In genomic region chr10:40813627-40814026, GRCm38 (mm10) we compare ENCODE assay signal across 11 mouse cellular contexts.
DNase-seq lines count a peak whose midpoint lies in the region; ATAC-seq and TF ChIP-seq lines count a peak whose summit lies in the region.
"Had no signal": no experiment of that assay in that cellular context is flagged by ENCODE, and none has a peak within 500 bp of the region (broad histone marks: within the 10 kb centered on the region; RNA-seq: fewer than 3 reads in every experiment).

No protein-coding gene starts in this region.

- no peak overlapping the region for H3K9ac ChIP-seq in heart, embryonic 12.5 days
- H3K9ac ChIP-seq in midbrain, postnatal 0 days (replicated peaks; ENCODE audit: low read length, poor library complexity, severe bottlenecking) = no peak overlapping the region
- H3K9ac ChIP-seq: midbrain, embryonic 12.5 days had no signal

- H3K9me3 ChIP-seq in heart, embryonic 12.5 days (replicated peaks) = 0 out of 2 replicates have a peak, but pooled peaks cover 2% of the 10 kb centered on the region
- H3K9me3 ChIP-seq in midbrain, postnatal 0 days (ENCODE audit: low read length) = no peaks in the 10 kb centered on the region
- no peaks in the 10 kb centered on the region for H3K9me3 ChIP-seq in midbrain, embryonic 10.5 days (replicated peaks)
- H3K9me3 ChIP-seq: midbrain, embryonic 12.5 days had no signal

- no peak overlapping the region for H3K4me2 ChIP-seq in heart, embryonic 12.5 days
- H3K4me2 ChIP-seq in midbrain, postnatal 0 days (ENCODE audit: low read depth, low read length, poor library complexity, severe bottlenecking) = no peak overlapping the region
- H3K4me2 ChIP-seq: midbrain, embryonic 12.5 days had no signal

- WGBS in heart, embryonic 12.5 days = 64% methylated on average over 4 of the region's 4 CpGs
- WGBS in midbrain, postnatal 0 days = 61% methylated on average over 4 of the region's 4 CpGs
- WGBS in midbrain, embryonic 10.5 days = 70% methylated on average over 4 of the region's 4 CpGs
- 79% methylated on average over 4 of the region's 4 CpGs for WGBS in bone marrow, adult 2 months

- H3K27me3 ChIP-seq in heart, embryonic 12.5 days (replicated peaks) = no peaks in the 10 kb centered on the region
- H3K27me3 ChIP-seq in midbrain, postnatal 0 days (ENCODE audit: insufficient read depth, low read length) = no peaks in the 10 kb centered on the region
- H3K27me3 ChIP-seq in midbrain, embryonic 10.5 days (ENCODE audit: low read depth, poor library complexity, severe bottlenecking) = 0 out of 2 replicates have a peak, but pooled peaks cover 3% of the 10 kb centered on the region
- no peaks in the 10 kb centered on the region for H3K27me3 ChIP-seq in splenic B cell, adult 2 months (ENCODE audit: control insufficient read depth, insufficient read depth, low read length, poor library complexity, severe bottlenecking)
- H3K27me3 ChIP-seq: midbrain, embryonic 12.5 days had no signal

- peak; percentile 33 for DNase-seq in heart, adult 11 months
- DNase-seq in midbrain, postnatal 0 days (ENCODE audit: low spot score) = no peak
- DNase-seq in midbrain, embryonic 10.5 days (ENCODE audit: low spot score) = no peak
- peak; percentile 13 for DNase-seq in splenic B cell, adult 2 months (ENCODE audit: low read depth, low spot score)
- DNase-seq in urinary bladder, postnatal 10 days (ENCODE audit: low spot score) = no peak
- no peak for DNase-seq in frontal cortex, postnatal 36 days (ENCODE audit: low spot score in 2 of 2)
- DNase-seq: gastrocnemius, postnatal 14 days; kidney, postnatal 4 days had no signal

- no peak overlapping the region for H3K4me3 ChIP-seq in heart, embryonic 12.5 days
- no peak overlapping the region for H3K4me3 ChIP-seq in midbrain, postnatal 0 days (ENCODE audit: low read depth, low read length)
- H3K4me3 ChIP-seq in midbrain, embryonic 10.5 days = no peak overlapping the region
- no peak overlapping the region for H3K4me3 ChIP-seq in bone marrow, adult 2 months (replicated peaks; ENCODE audit: control insufficient read depth, low read depth, low read length)
- H3K4me3 ChIP-seq: midbrain, embryonic 12.5 days had no signal

- no peaks in the 10 kb centered on the region for H3K36me3 ChIP-seq in heart, embryonic 12.5 days
- H3K36me3 ChIP-seq in midbrain, postnatal 0 days (ENCODE audit: insufficient read depth, low read length) = no peaks in the 10 kb centered on the region
- no peaks in the 10 kb centered on the region for H3K36me3 ChIP-seq in midbrain, embryonic 10.5 days
- no peaks in the 10 kb centered on the region for H3K36me3 ChIP-seq in splenic B cell, adult 2 months (ENCODE audit: control insufficient read depth, insufficient read depth, low read length, poor library complexity, severe bottlenecking)
- H3K36me3 ChIP-seq: midbrain, embryonic 12.5 days had no signal

- ATAC-seq in heart, embryonic 12.5 days (ENCODE audit: insufficient number of reproducible peaks, low FRiP score) = no peak
- ATAC-seq in midbrain, postnatal 0 days (ENCODE audit: low FRiP score) = no peak

- TF ChIP-seq POLR2A in bone marrow, adult 2 months (IDR thresholded peaks at IDR 0.05; ENCODE audit: borderline replicate concordance, control insufficient read depth, low read depth, low read length) = no peak

- peak; percentile 52 for TF ChIP-seq CTCF in midbrain, postnatal 0 days (IDR thresholded peaks at IDR 0.05)
- TF ChIP-seq CTCF in bone marrow, adult 2 months (IDR thresholded peaks at IDR 0.05; ENCODE audit: control insufficient read depth, insufficient read depth, low read length) = peak; percentile 49; the same call in 1 of the 2 replicates

- H3K4me1 ChIP-seq in heart, embryonic 12.5 days (replicated peaks) = no peaks in the 10 kb centered on the region
- no peaks in the 10 kb centered on the region for H3K4me1 ChIP-seq in midbrain, postnatal 0 days (ENCODE audit: insufficient read depth, low read length)
- H3K4me1 ChIP-seq in midbrain, embryonic 10.5 days = no peaks in the 10 kb centered on the region
- no peaks in the 10 kb centered on the region for H3K4me1 ChIP-seq in bone marrow, adult 2 months (ENCODE audit: control insufficient read depth, insufficient read depth, low read length)
- H3K4me1 ChIP-seq: midbrain, embryonic 12.5 days had no signal

- H3K27ac ChIP-seq in heart, embryonic 12.5 days (ENCODE audit: poor library complexity, severe bottlenecking) = no peak overlapping the region
- H3K27ac ChIP-seq in midbrain, postnatal 0 days (ENCODE audit: low read depth, low read length) = no peak overlapping the region
- H3K27ac ChIP-seq in midbrain, embryonic 10.5 days (replicated peaks) = no peak overlapping the region
- H3K27ac ChIP-seq in bone marrow, adult 2 months (ENCODE audit: control insufficient read depth, insufficient read depth, low read depth, low read length, poor library complexity) = no peak overlapping the region
- H3K27ac ChIP-seq: midbrain, embryonic 12.5 days had no signal

Comparison
In these comparisons a context has a peak if more than half of its experiments do, and no peak if none do; other contexts are left out.
1. DNase-seq: peak in heart, adult 11 months (single experiment) and splenic B cell, adult 2 months (single experiment); none in midbrain, postnatal 0 days (single experiment), midbrain, embryonic 10.5 days (single experiment), urinary bladder, postnatal 10 days (single experiment) and frontal cortex, postnatal 36 days (0 of 2).